19 mouse cellular contexts compared by ENCODE assay signal in genomic region chr7:74021771-74022170, GRCm38 (mm10). TPM values are rescaled to one million over a fixed set of nuclear protein-coding genes. Genes with fewer than 3 reads are reported as not detected.
DNase-seq lines count a peak whose midpoint lies in the region; ATAC-seq and TF ChIP-seq lines count a peak whose summit lies in the region.
"Had no signal": no experiment of that assay in that cellular context is flagged by ENCODE, and none has a peak within 500 bp of the region (broad histone marks: within the 10 kb centered on the region; RNA-seq: fewer than 3 reads in every experiment).

No protein-coding gene starts in this region.

- no peak overlapping the region for H3K9ac ChIP-seq in heart, embryonic 11.5 days (ENCODE audit: low read depth, low read length)
- no peak overlapping the region for H3K9ac ChIP-seq in lung, embryonic 14.5 days
- H3K9ac ChIP-seq in midbrain, embryonic 11.5 days (ENCODE audit: low read length), result no peak overlapping the region
- H3K9ac ChIP-seq in midbrain, embryonic 13.5 days (replicated peaks), result no peak overlapping the region
- H3K9ac ChIP-seq: embryonic facial prominence, embryonic 12.5 days; forebrain, embryonic 15.5 days; heart, embryonic 15.5 days; hindbrain, embryonic 15.5 days had no signal

- no peaks in the 10 kb centered on the region for H3K36me3 ChIP-seq in heart, embryonic 11.5 days (ENCODE audit: control insufficient read depth, insufficient read depth, low read length)
- H3K36me3 ChIP-seq in lung, embryonic 14.5 days (ENCODE audit: insufficient read depth), result no peaks in the 10 kb centered on the region
- H3K36me3 ChIP-seq in midbrain, embryonic 11.5 days (ENCODE audit: control insufficient read depth, insufficient read depth, low read length), result no peaks in the 10 kb centered on the region
- H3K36me3 ChIP-seq in midbrain, embryonic 13.5 days, result no peaks in the 10 kb centered on the region
- H3K36me3 ChIP-seq: embryonic facial prominence, embryonic 12.5 days; forebrain, embryonic 15.5 days; heart, embryonic 10.5 days; heart, embryonic 15.5 days; hindbrain, embryonic 15.5 days had no signal

- 0 out of 2 replicates have a peak, but pooled peaks cover 3% of the 10 kb centered on the region for H3K27me3 ChIP-seq in heart, embryonic 11.5 days (ENCODE audit: control insufficient read depth, insufficient read depth, low read length)
- H3K27me3 ChIP-seq in lung, embryonic 14.5 days (ENCODE audit: insufficient read depth, low read length), result no peaks in the 10 kb centered on the region
- H3K27me3 ChIP-seq in midbrain, embryonic 11.5 days (ENCODE audit: control insufficient read depth, insufficient read depth, low read length), result no peaks in the 10 kb centered on the region
- peaks cover 4% of the 10 kb centered on the region; the same call in 1 of the 2 replicates for H3K27me3 ChIP-seq in midbrain, embryonic 13.5 days
- H3K27me3 ChIP-seq: embryonic facial prominence, embryonic 12.5 days; forebrain, embryonic 15.5 days; hindbrain, embryonic 15.5 days had no signal

- DNase-seq in heart, postnatal 10 days, result peak; percentile 12 to 15
- DNase-seq in lung, embryonic 14.5 days, result peak; percentile 80
- no peak for DNase-seq in lung, postnatal 36 days
- DNase-seq in midbrain, embryonic 11.5 days (ENCODE audit: low spot score, missing footprints), result peak; percentile 23
- DNase-seq: cerebellum, adult 11-12 months; cerebellum, adult 9-10 months; cerebellum, postnatal 25 days; gastrocnemius, postnatal 36 days; heart, adult 11 months had no signal

- H3K4me2 ChIP-seq in heart, embryonic 11.5 days, result no peak overlapping the region
- H3K4me2 ChIP-seq in lung, embryonic 14.5 days, result no peak overlapping the region
- H3K4me2 ChIP-seq in midbrain, embryonic 11.5 days, result no peak overlapping the region
- no peak overlapping the region for H3K4me2 ChIP-seq in midbrain, embryonic 13.5 days (replicated peaks)
- H3K4me2 ChIP-seq: embryonic facial prominence, embryonic 12.5 days; forebrain, embryonic 15.5 days; heart, embryonic 15.5 days; hindbrain, embryonic 15.5 days had no signal

- intact Hi-C loops in heart, postnatal 10 days (cut with DNase I), result no loop called here

- WGBS in heart, embryonic 11.5 days (ENCODE audit: insufficient replicate concordance), result 88% methylated on average over 6 of the region's 6 CpGs
- WGBS in lung, embryonic 14.5 days, result 70% methylated on average over 6 of the region's 6 CpGs
- WGBS in midbrain, embryonic 11.5 days, result 93% methylated on average over 6 of the region's 6 CpGs
- 96% methylated on average over 6 of the region's 6 CpGs for WGBS in midbrain, embryonic 13.5 days

- H3K9me3 ChIP-seq in heart, embryonic 11.5 days (replicated peaks; ENCODE audit: control insufficient read depth, low read length), result no peaks in the 10 kb centered on the region
- no peaks in the 10 kb centered on the region for H3K9me3 ChIP-seq in lung, embryonic 14.5 days (ENCODE audit: low read depth, low read length)
- H3K9me3 ChIP-seq in midbrain, embryonic 11.5 days (ENCODE audit: control insufficient read depth, low read length), result no peaks in the 10 kb centered on the region
- H3K9me3 ChIP-seq in midbrain, embryonic 13.5 days, result no peaks in the 10 kb centered on the region
- H3K9me3 ChIP-seq: embryonic facial prominence, embryonic 12.5 days; forebrain, embryonic 15.5 days; heart, embryonic 10.5 days; heart, embryonic 15.5 days; hindbrain, embryonic 15.5 days had no signal

- no peak for TF ChIP-seq CTCF in lung, embryonic 14.5 days (IDR thresholded peaks at IDR 0.05; ENCODE audit: low read depth)

- ATAC-seq in heart, embryonic 11.5 days (replicated peaks; ENCODE audit: insufficient number of reproducible peaks, low FRiP score, low TSS enrichment), result no peak
- peak; percentile 30 for ATAC-seq in lung, embryonic 14.5 days (ENCODE audit: insufficient read depth)
- no peak for ATAC-seq in midbrain, embryonic 11.5 days (ENCODE audit: low FRiP score)
- ATAC-seq in midbrain, embryonic 13.5 days, result no peak
- ATAC-seq: activated CD4-positive, CD25-positive, alpha-beta regulatory T cell, adult 4 months; forebrain, embryonic 15.5 days; Patski had no signal

- H3K27ac ChIP-seq in heart, embryonic 11.5 days (ENCODE audit: low read depth, low read length), result no peak overlapping the region
- no peak overlapping the region for H3K27ac ChIP-seq in lung, embryonic 14.5 days (ENCODE audit: low read depth)
- H3K27ac ChIP-seq in midbrain, embryonic 11.5 days (ENCODE audit: low read depth, low read length), result no peak overlapping the region
- H3K27ac ChIP-seq in midbrain, embryonic 13.5 days, result no peak overlapping the region
- H3K27ac ChIP-seq: embryonic facial prominence, embryonic 12.5 days; forebrain, embryonic 15.5 days; heart, embryonic 10.5 days; heart, embryonic 15.5 days; hindbrain, embryonic 15.5 days had no signal

- H3K4me1 ChIP-seq in heart, embryonic 11.5 days (ENCODE audit: control insufficient read depth, insufficient read depth, low read length), result no peaks in the 10 kb centered on the region
- H3K4me1 ChIP-seq in lung, embryonic 14.5 days (ENCODE audit: insufficient read depth), result 0 out of 2 replicates have a peak, but pooled peaks cover 5% of the 10 kb centered on the region
- 0 out of 2 replicates have a peak, but pooled peaks cover 3% of the 10 kb centered on the region for H3K4me1 ChIP-seq in midbrain, embryonic 11.5 days (ENCODE audit: control insufficient read depth, insufficient read depth, low read length)
- peaks cover 12% of the 10 kb centered on the region for H3K4me1 ChIP-seq in midbrain, embryonic 13.5 days (replicated peaks)
- H3K4me1 ChIP-seq: embryonic facial prominence, embryonic 12.5 days; forebrain, embryonic 15.5 days; heart, embryonic 10.5 days had no signal

- no peak overlapping the region for H3K4me3 ChIP-seq in heart, embryonic 11.5 days (ENCODE audit: low read depth, low read length)
- H3K4me3 ChIP-seq in lung, embryonic 14.5 days (ENCODE audit: low read depth, low read length), result no peak overlapping the region
- no peak overlapping the region for H3K4me3 ChIP-seq in midbrain, embryonic 11.5 days (ENCODE audit: low read depth, low read length)
- H3K4me3 ChIP-seq in midbrain, embryonic 13.5 days (replicated peaks), result no peak overlapping the region
- H3K4me3 ChIP-seq: embryonic facial prominence, embryonic 12.5 days; forebrain, embryonic 15.5 days; heart, embryonic 10.5 days; heart, embryonic 15.5 days; hindbrain, embryonic 15.5 days had no signal

RNA-seq across cellular contexts. Expression of gene St8sia2, which starts 8.3 kb away (rescaled TPM):
- 1 to 10 TPM; 1.3 to 2.0 TPM for total RNA-seq in heart, postnatal 10 days (2021)
- 6.5 and 7.8 TPM in 2 replicates for polyA plus RNA-seq in heart, embryonic 11.5 days (2014; fragmentation: Nextera tagmentation; extraction: Ambion mirVana)
- polyA plus RNA-seq in lung, embryonic 14.5 days (2014; fragmentation: Nextera tagmentation; extraction: Ambion mirVana), result 17.2 and 19.0 TPM in 2 replicates
- 40.2 and 42.7 TPM in 2 replicates for polyA plus RNA-seq in midbrain, embryonic 11.5 days (2014; fragmentation: Nextera tagmentation; extraction: Ambion mirVana)
- 81.0 and 85.6 TPM in 2 replicates for polyA plus RNA-seq in midbrain, embryonic 13.5 days (2015; fragmentation: Nextera tagmentation; extraction: Ambion mirVana)
- total RNA-seq: CH12.LX had no signal
- polyA plus RNA-seq: activated CD4-positive, CD25-positive, alpha-beta regulatory T cell, adult 4 months had no signal
